Comparison of ENCODE assay signal across 13 mouse cellular contexts in the genomic region with DNA sequence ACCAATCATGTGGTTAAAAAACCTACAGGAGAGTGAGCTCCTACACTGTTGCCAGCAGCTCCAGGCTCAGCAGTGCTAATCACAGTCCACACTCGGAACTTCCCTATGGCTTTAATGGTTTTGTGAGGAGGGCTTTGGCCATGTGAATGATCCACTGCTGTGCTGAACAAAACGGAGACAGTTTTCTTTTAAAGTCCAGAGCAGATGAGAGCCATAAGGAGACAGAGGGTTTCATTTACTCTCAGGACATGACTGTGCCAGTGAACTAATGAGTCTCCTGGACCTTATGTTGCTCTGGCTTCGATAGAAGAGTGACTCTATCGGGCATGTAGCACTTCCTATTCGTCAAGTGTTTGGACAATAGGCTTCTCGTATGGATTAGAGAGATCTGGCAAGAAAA. TPM values are rescaled to one million over a fixed set of nuclear protein-coding genes. Genes with fewer than 3 reads are reported as not detected.
DNase-seq lines count a peak whose midpoint lies in the region; ATAC-seq and TF ChIP-seq lines count a peak whose summit lies in the region.
"Had no signal": no experiment of that assay in that cellular context is flagged by ENCODE, and none has a peak within 500 bp of the region (broad histone marks: within the 10 kb centered on the region; RNA-seq: fewer than 3 reads in every experiment).

No protein-coding gene starts in this region.

- peak; percentile 54 for DNase-seq in hindbrain, postnatal 0 days (ENCODE audit: low spot score)
- peak; percentile 38 for DNase-seq in ZHBTc4 (ENCODE audit: low read depth, low spot score)
- DNase-seq in cerebellum, adult 2 months = peak; percentile 19 to 62
- DNase-seq in mesoderm, embryonic 11.5 days (ENCODE audit: low read depth, low spot score) = peak; percentile 9
- DNase-seq in ovary, postnatal 10 days (ENCODE audit: low spot score) = no peak
- DNase-seq: heart, adult 18-20 months; thymus, postnatal 4 days had no signal

- 14% methylated on average over 6 of the region's 6 CpGs for WGBS in hindbrain, postnatal 0 days
- WGBS in hindbrain, embryonic 13.5 days = 18% methylated on average over 6 of the region's 6 CpGs
- WGBS in cerebellum, adult 2 months = 10% methylated on average over 6 of the region's 6 CpGs
- WGBS in intestine, embryonic 16.5 days = 55% methylated on average over 6 of the region's 6 CpGs

- no peak overlapping the region for H3K4me3 ChIP-seq in hindbrain, postnatal 0 days (ENCODE audit: low read length)
- no peak overlapping the region for H3K4me3 ChIP-seq in hindbrain, embryonic 13.5 days
- H3K4me3 ChIP-seq in cerebellum, adult 2 months (replicated peaks; ENCODE audit: insufficient read depth, low read depth, low read length) = no peak overlapping the region
- H3K4me3 ChIP-seq in intestine, embryonic 16.5 days (ENCODE audit: low read length) = no peak overlapping the region
- H3K4me3 ChIP-seq: liver, embryonic 12.5 days; midbrain, embryonic 12.5 days had no signal

- ATAC-seq in hindbrain, postnatal 0 days = peak; percentile 58; the same call in 1 of the 2 replicates
- no peak for ATAC-seq in hindbrain, embryonic 13.5 days (ENCODE audit: low FRiP score)
- no peak for ATAC-seq in intestine, embryonic 16.5 days
- ATAC-seq: CD4-positive, CD25-positive, alpha-beta regulatory T cell, adult 4 months; liver, embryonic 12.5 days had no signal

- TF ChIP-seq POLR2A in cerebellum, adult 2 months (IDR thresholded peaks at IDR 0.05; ENCODE audit: borderline replicate concordance, insufficient read depth, low read length) = no peak

- H3K36me3 ChIP-seq in hindbrain, postnatal 0 days (ENCODE audit: insufficient read depth, low read length) = no peaks in the 10 kb centered on the region
- H3K36me3 ChIP-seq in hindbrain, embryonic 13.5 days = no peaks in the 10 kb centered on the region
- no peaks in the 10 kb centered on the region for H3K36me3 ChIP-seq in intestine, embryonic 16.5 days (ENCODE audit: control insufficient read depth, insufficient read depth, low read length)
- H3K36me3 ChIP-seq: liver, embryonic 12.5 days; midbrain, embryonic 12.5 days had no signal

- no peak overlapping the region for H3K4me2 ChIP-seq in hindbrain, postnatal 0 days (ENCODE audit: low read depth, low read length)
- H3K4me2 ChIP-seq in hindbrain, embryonic 13.5 days = no peak overlapping the region
- H3K4me2 ChIP-seq in intestine, embryonic 16.5 days (ENCODE audit: low read depth, low read length) = no peak overlapping the region
- H3K4me2 ChIP-seq: liver, embryonic 12.5 days; midbrain, embryonic 12.5 days had no signal

- no peaks in the 10 kb centered on the region for H3K9me3 ChIP-seq in hindbrain, postnatal 0 days (ENCODE audit: low read length)
- H3K9me3 ChIP-seq in hindbrain, embryonic 13.5 days = no peaks in the 10 kb centered on the region
- H3K9me3 ChIP-seq in intestine, embryonic 16.5 days (ENCODE audit: control insufficient read depth, low read length) = no peaks in the 10 kb centered on the region
- H3K9me3 ChIP-seq: liver, embryonic 12.5 days; midbrain, embryonic 12.5 days had no signal

- no peaks in the 10 kb centered on the region for H3K4me1 ChIP-seq in hindbrain, postnatal 0 days (ENCODE audit: insufficient read depth, low read length)
- peaks cover 6% of the 10 kb centered on the region; the same call in 1 of the 2 replicates for H3K4me1 ChIP-seq in hindbrain, embryonic 13.5 days (replicated peaks)
- no peaks in the 10 kb centered on the region; the same call in 1 of the 2 replicates for H3K4me1 ChIP-seq in cerebellum, adult 2 months (ENCODE audit: control insufficient read depth, insufficient read depth, low read length)
- no peaks in the 10 kb centered on the region for H3K4me1 ChIP-seq in intestine, embryonic 16.5 days (ENCODE audit: control insufficient read depth, insufficient read depth, low read length)
- H3K4me1 ChIP-seq: liver, embryonic 12.5 days had no signal

- no peak for TF ChIP-seq CTCF in hindbrain, postnatal 0 days (IDR thresholded peaks at IDR 0.05; ENCODE audit: low read depth)
- TF ChIP-seq CTCF in cerebellum, adult 2 months (IDR thresholded peaks at IDR 0.05; ENCODE audit: borderline replicate concordance, insufficient read depth, low read depth, low read length) = no peak

- no peaks in the 10 kb centered on the region for H3K27me3 ChIP-seq in hindbrain, postnatal 0 days (ENCODE audit: insufficient read depth, low read length)
- H3K27me3 ChIP-seq in hindbrain, embryonic 13.5 days = no peaks in the 10 kb centered on the region
- no peaks in the 10 kb centered on the region for H3K27me3 ChIP-seq in cerebellum, adult 2 months (ENCODE audit: control insufficient read depth, insufficient read depth, low read length)
- H3K27me3 ChIP-seq in intestine, embryonic 16.5 days (replicated peaks; ENCODE audit: control insufficient read depth, insufficient read depth, low read length) = no peaks in the 10 kb centered on the region
- H3K27me3 ChIP-seq: liver, embryonic 12.5 days; midbrain, embryonic 12.5 days had no signal

- no peak overlapping the region for H3K9ac ChIP-seq in hindbrain, postnatal 0 days (replicated peaks; ENCODE audit: low read length)
- H3K9ac ChIP-seq in hindbrain, embryonic 13.5 days = no peak overlapping the region
- no peak overlapping the region for H3K9ac ChIP-seq in intestine, embryonic 16.5 days (ENCODE audit: low read depth, low read length)
- H3K9ac ChIP-seq: liver, embryonic 12.5 days; midbrain, embryonic 12.5 days had no signal

- no peak overlapping the region for H3K27ac ChIP-seq in hindbrain, postnatal 0 days
- no peak overlapping the region for H3K27ac ChIP-seq in hindbrain, embryonic 13.5 days
- H3K27ac ChIP-seq in cerebellum, adult 2 months (ENCODE audit: insufficient read depth, low read length) = no peak overlapping the region
- H3K27ac ChIP-seq in intestine, embryonic 16.5 days (ENCODE audit: low read length) = no peak overlapping the region
- H3K27ac ChIP-seq: kidney, postnatal 0 days; liver, embryonic 12.5 days; midbrain, embryonic 12.5 days had no signal

RNA-seq across cellular contexts. Expression of gene 2300009A05Rik, which starts 21.4 kb away (rescaled TPM):
- 44.4 and 52.2 TPM in 2 replicates for total RNA-seq in hindbrain, postnatal 0 days (2014; rRNA removed)
- polyA plus RNA-seq in hindbrain, postnatal 0 days (2015; fragmentation: Nextera tagmentation; extraction: Ambion mirVana) = 89.7 and 94.7 TPM in 2 replicates
- 68.5 and 69.1 TPM in 2 replicates for polyA plus RNA-seq in hindbrain, embryonic 13.5 days (2015; fragmentation: Nextera tagmentation; extraction: Ambion mirVana)
- 49.0 and 57.7 TPM in 2 replicates for polyA plus RNA-seq in cerebellum, adult 2 months (2012; rRNA removed)
- polyA plus RNA-seq in intestine, embryonic 16.5 days (2015; fragmentation: Nextera tagmentation; extraction: Ambion mirVana) = 48.5 and 49.5 TPM in 2 replicates

RNA-seq across cellular contexts. Expression of gene Map2k5, which starts 42.7 kb away (rescaled TPM):
- total RNA-seq in hindbrain, postnatal 0 days (2014; rRNA removed) = 19.6 and 22.4 TPM in 2 replicates
- 31.2 and 33.1 TPM in 2 replicates for polyA plus RNA-seq in hindbrain, postnatal 0 days (2015; fragmentation: Nextera tagmentation; extraction: Ambion mirVana)
- 36.3 and 37.4 TPM in 2 replicates for polyA plus RNA-seq in hindbrain, embryonic 13.5 days (2015; fragmentation: Nextera tagmentation; extraction: Ambion mirVana)
- polyA plus RNA-seq in cerebellum, adult 2 months (2012; rRNA removed) = 36.2 and 38.4 TPM in 2 replicates
- polyA plus RNA-seq in intestine, embryonic 16.5 days (2015; fragmentation: Nextera tagmentation; extraction: Ambion mirVana) = 21.7 and 22.8 TPM in 2 replicates
